Mouse (Mus musculus) right cerebral cortex, adult 18-20 months (tissue): Measurements from ENCODE around the gene Rpl10-ps3.

Source experiments
- DNase-seq: peaks from one replicate; pipeline ENCODE4 v3.0.0; 2022; ENCODE audit warnings: mixed read lengths

Rpl10-ps3 gene

GRCm38 (mm10) chr9:50344868-50345267 lies at the start of gene Rpl10-ps3:
TSS of gene Rpl10-ps3 (minus strand) at chr9:50344968.
- DNase-seq: no peak

GRCm38 (mm10) chr9:50375598-50375997 lies 30.8 kb upstream of the Rpl10-ps3 start:
- DNase-seq: no peak

- DNase-seq: peak; percentile 62
Measured at GRCm38 (mm10) chr9:50374666-50375065, 29.9 kb upstream of the Rpl10-ps3 start.

GRCm38 (mm10) chr9:50368551-50369297 lies 24.0 kb upstream of the Rpl10-ps3 start:
- no peak for DNase-seq

GRCm38 (mm10) chr9:50365059-50365780 lies 20.5 kb upstream of the Rpl10-ps3 start:
- no peak for DNase-seq

GRCm38 (mm10) chr9:50363962-50364361 lies 19.2 kb upstream of the Rpl10-ps3 start:
- DNase-seq: no peak

DNA sequence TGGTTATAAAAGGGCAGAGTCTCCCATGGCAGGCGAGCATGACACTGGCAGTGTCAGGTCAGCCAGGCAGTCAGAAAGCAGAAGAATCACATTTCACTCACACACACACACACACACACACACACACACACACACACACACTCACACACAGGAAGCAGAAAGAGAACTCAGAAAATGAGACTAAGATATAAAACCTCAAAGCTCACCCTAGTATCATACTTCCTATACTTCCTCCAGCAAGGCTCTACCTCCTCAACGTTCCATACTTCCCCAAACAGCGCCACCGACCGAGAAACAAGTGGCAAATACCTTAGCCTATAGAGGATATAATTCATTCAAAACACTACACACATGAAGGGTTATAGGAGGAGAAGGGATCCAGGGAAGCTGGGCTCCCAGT lies 18.5 kb upstream of the Rpl10-ps3 start:
- no peak for DNase-seq

- no peak for DNase-seq
Measured at GRCm38 (mm10) chr9:50362556-50362955, 17.8 kb upstream of the Rpl10-ps3 start.

GRCm38 (mm10) chr9:50360370-50360769 lies 15.6 kb upstream of the Rpl10-ps3 start:
- no peak for DNase-seq

DNA sequence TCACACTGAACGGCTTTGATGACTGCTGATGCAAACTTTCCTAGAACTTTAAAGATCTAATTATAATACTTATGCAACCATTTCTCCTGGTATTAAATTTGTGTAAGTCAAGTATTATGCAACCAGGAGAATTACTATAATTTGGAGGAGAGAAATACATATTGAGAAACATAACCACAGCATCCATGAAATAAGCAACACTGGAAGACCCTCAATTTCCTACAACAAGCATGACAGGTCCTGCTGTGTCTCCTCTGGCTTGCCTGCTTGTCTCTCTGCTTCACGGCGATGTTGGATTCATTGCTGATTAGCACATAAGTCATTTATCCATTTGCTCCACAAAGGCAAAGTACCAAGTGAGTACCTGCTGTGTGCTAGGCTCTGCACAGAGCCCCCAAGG lies 12.6 kb upstream of the Rpl10-ps3 start:
- no peak for DNase-seq

DNA sequence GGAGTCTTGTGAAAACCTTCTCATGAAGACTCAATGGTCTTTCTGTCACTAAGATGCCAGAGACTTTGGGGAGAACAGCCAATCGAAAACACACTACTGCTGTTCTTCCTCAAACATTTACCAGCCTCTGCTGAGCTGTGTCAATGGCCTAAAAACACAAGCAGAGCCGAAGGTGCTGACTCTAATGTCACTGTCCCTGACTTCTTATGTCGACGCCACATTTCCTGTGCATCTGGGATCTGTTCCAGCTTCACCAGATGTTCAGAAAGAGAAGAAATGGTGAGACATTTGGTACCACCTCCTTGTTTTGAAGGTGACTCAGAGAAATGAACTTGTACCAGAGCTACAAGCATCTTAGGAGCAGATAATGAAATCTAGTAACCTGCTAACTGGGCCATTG lies 7.0 kb upstream of the Rpl10-ps3 start:
- DNase-seq: no peak

- DNase-seq: no peak
Measured at GRCm38 (mm10) chr9:50350571-50350970, 5.8 kb upstream of the Rpl10-ps3 start.

DNA sequence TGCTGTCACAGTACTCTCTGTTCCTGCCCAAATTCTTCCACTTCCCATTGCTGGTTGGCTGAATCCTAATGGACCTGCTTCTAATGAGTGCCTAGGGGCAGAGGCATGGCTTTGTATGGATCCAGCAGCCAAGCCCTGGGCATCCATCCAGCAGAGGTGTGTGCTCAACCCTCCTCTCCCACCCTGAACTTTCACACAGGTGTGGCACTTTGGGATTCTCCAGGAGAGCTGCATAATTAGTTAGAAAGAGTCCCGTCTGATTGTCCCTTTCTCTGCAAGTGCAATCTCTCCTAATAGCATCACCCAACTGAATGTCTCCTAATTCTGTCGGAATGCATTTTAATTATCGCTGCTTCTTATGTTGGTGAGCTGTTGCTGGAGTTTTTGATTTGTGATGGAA lies 4.4 kb upstream of the Rpl10-ps3 start:
- DNase-seq: no peak

DNA sequence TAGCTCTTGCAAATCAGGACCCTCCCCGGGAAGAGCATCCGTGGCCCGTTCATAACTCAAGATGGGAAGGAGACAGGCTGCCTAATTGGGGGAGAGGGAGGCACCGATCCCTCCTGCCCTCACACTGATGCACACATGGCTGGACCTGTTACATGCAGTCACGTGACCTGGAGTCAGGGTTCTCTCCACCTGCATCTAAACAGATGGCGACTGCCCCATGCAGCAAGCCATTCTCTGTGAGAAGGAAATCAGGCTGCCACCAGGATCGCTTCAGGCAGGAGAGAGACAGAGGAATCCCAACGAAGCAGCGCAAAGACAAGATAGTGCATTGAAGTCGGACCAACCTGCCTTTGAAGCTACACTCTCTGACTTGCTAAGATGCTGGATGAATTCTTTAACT lies 3.5 kb upstream of the Rpl10-ps3 start:
- DNase-seq: no peak

- DNase-seq: no peak
Measured at GRCm38 (mm10) chr9:50335539-50336325, 9.0 kb downstream of the Rpl10-ps3 start.

GRCm38 (mm10) chr9:50333413-50333812 lies 11.4 kb downstream of the Rpl10-ps3 start:
- DNase-seq: peak; percentile 29

- no peak for DNase-seq
Measured at GRCm38 (mm10) chr9:50324355-50325225, 20.2 kb downstream of the Rpl10-ps3 start.

DNA sequence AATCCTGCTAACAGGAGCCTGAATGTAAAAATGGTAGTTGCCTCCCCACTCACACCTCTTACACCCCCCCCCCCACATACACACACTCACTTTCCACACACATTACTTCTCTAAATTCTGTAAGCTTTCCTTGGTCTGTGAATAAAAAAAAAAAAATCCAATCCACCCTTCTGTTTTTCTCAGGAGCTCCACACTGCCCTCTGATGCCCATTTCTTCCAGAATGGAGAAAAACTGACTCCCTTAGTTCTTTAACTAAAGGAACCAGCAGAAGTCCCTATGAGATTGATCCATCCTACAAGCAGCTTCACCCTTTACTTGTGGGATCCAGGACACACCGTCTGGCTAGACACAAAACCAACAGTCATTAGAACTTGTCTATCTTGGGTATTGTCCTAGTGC lies 24.0 kb downstream of the Rpl10-ps3 start:
- peak; percentile 13 for DNase-seq

DNA sequence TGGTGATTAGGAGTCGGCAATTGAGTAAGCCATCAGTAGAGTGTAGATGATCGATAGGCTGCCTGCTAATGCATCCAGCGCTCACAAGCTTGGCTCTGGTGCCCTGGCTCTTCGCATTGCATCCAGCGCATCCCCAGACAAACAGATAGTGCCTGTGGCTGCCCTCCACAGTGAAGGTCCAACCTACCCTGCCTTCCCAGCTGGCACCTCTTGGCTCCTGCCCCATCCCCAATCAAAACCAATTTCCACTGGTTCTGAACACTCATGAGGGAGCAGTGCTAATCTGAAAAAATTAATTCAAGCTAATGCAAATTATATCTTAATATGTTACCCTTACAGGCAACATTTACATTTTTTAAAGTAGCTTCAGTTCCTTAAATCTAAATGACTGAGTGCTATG lies 25.3 kb downstream of the Rpl10-ps3 start:
- DNase-seq: no peak

- no peak for DNase-seq
Measured at GRCm38 (mm10) chr9:50317299-50317698, 27.5 kb downstream of the Rpl10-ps3 start.

DNA sequence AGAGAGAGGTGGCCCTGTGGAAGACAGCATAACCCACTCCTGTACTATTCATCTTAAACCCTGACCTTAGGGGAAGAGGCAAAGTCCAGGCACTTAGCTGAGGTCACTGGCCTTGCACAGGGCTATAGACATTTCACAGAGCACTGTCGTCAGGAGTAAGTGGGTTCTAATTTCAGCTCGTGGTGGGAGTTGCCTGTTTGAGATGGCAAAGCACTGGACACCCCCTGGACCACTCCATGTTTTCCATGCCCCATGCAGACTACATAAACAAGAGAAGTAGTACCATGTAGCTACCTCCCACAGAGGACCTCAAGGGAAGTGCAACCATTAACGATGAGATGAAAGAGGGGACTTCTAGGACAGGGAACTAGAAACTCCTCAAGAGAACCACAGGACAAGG lies 29.1 kb downstream of the Rpl10-ps3 start:
- DNase-seq: no peak

- DNase-seq: no peak
Measured at GRCm38 (mm10) chr9:50311036-50311545, 33.7 kb downstream of the Rpl10-ps3 start.
